Mouse (Mus musculus) lung, embryonic 14.5 days (tissue): Measurements from ENCODE around the gene Vmn2r-ps130. TPM values are rescaled to one million over a fixed set of nuclear protein-coding genes. Genes with fewer than 3 reads are reported as not detected.
"Not testable (repeated sequence)": the region's sequence is repeated elsewhere in the genome, so short reads cannot be mapped to it uniquely, and the experiment has no call there.

Source experiments
- ATAC-seq: fragments of 200-750 bp; cut with Nextera tagmentation; 2 replicates; pipeline ENCODE4 v1.8.0; 2017; ENCODE audit warnings: mild to moderate bottlenecking, moderate TSS enrichment, moderate library complexity; ENCODE audit not compliant: insufficient read depth
- DNase-seq: peaks from one replicate; pipeline ENCODE4 v3.0.0-alpha.2; 2015
- H3K27ac ChIP-seq: fragments of 300-500 bp; sonication (generic); 2 replicates; pipeline ENCODE4 v1.5.1; 2014; ENCODE audit warnings: low read depth, mild to moderate bottlenecking, moderate library complexity
- H3K27me3 ChIP-seq: fragments of 300-500 bp; sonication (generic); 2 replicates; pipeline ENCODE4 v1.6.1; 2014; ENCODE audit warnings: low read length, control low read depth; ENCODE audit not compliant: insufficient read depth
- H3K36me3 ChIP-seq: fragments of 300-500 bp; sonication (generic); 2 replicates; pipeline ENCODE4 v1.6.1; 2014; ENCODE audit warnings: control low read depth; ENCODE audit not compliant: insufficient read depth
- H3K4me1 ChIP-seq: fragments of 300-500 bp; sonication (generic); 2 replicates; pipeline ENCODE4 v1.6.1; 2014; ENCODE audit warnings: antibody characterized with exemption, control low read depth; ENCODE audit not compliant: insufficient read depth
- H3K4me2 ChIP-seq: fragments of 300-500 bp; sonication (generic); 2 replicates; pipeline ENCODE4 v1.6.1; 2014; ENCODE audit warnings: mild to moderate bottlenecking
- H3K4me3 ChIP-seq: fragments of 300-500 bp; sonication (generic); 2 replicates; pipeline ENCODE4 v1.5.1; 2014; ENCODE audit warnings: low read depth, low read length
- H3K9ac ChIP-seq: fragments of 300-500 bp; sonication (generic); 2 replicates; pipeline ENCODE4 v1.6.1; 2014
- H3K9me3 ChIP-seq: fragments of 300-500 bp; sonication (generic); 2 replicates; pipeline ENCODE4 v1.6.1; 2016; ENCODE audit warnings: low read depth, low read length, control low read depth
- WGBS: fragments of 180-500 bp; shearing (Covaris S2); extraction: QIAGEN DNeasy Blood & Tissue Kit; methylation state at CpG from one replicate; pipeline ENCODE4 v1.1.7; 2014; 5-methylcytosine and 5-hydroxymethylcytosine counted together
- polyA plus RNA-seq: library from polyadenylated mRNA; unstranded; fragments of >200 nt; fragmentation: Nextera tagmentation; extraction: Ambion mirVana; gene quantifications from 2 replicates; pipeline ENCODE4 v1.2.1, GENCODE M21; 2014

The Vmn2r-ps130 gene
- polyA plus RNA-seq, result 0.03 TPM in 1 of 2 replicates, not detected in the other

DNA sequence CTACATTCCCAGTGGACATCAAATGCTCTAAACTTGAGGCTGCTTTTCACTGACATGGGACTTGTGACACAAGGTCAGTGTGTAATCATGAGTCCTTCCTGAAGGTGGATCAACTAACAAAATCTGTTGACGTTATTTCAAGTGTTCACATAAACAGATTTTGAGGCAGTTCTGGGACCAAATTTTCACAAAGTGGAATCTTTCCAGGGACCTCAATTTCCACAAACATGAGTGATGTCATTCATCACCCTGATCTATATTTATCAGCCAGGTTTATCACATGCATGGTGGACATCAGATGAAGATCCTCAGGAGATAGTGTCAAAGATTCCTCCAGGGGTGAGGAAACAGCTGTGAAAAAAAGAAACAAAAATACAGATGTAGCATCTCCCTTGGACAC lies at the start of gene Vmn2r-ps130:
Vmn2r-ps130 (plus strand) TSS at position 301 of the 400 bp plus-strand sequence.
- not testable (repeated sequence) for H3K9ac ChIP-seq, H3K27me3 ChIP-seq, H3K4me1 ChIP-seq, H3K36me3 ChIP-seq, DNase-seq, H3K4me2 ChIP-seq, H3K4me3 ChIP-seq, H3K9me3 ChIP-seq, ATAC-seq, H3K27ac ChIP-seq
- no CpG with 5 or more reads among the region's 1 CpGs for WGBS

Other genes starting within 250 kb of the Vmn2r-ps130 start
- gene Zfp945, start 194.0 kb upstream of the Vmn2r-ps130 start, polyA plus RNA-seq, result 21.8 and 22.2 TPM in 2 replicates
- not detected in 2 replicates for gene Vmn2r113, start 118.2 kb upstream of the Vmn2r-ps130 start, polyA plus RNA-seq
- 14.9 and 16.6 TPM in 2 replicates for gene Zfp40, start 132.1 kb downstream of the Vmn2r-ps130 start, polyA plus RNA-seq